Mouse (Mus musculus) activated CD4-positive, CD25-positive, alpha-beta regulatory T cell, adult 4 months (primary cell): Measurements from ENCODE around the gene Ptger3. TPM values are rescaled to one million over a fixed set of nuclear protein-coding genes. Genes with fewer than 3 reads are reported as not detected.

Experiments
- ATAC-seq: one replicate; pipeline ENCODE4 v1.8.0; 2017
- polyA plus RNA-seq, 2 experiments: library from polyadenylated mRNA; unstranded; fragments of 100-300 nt; shearing (Covaris generic); gene quantifications; one replicate each; pipeline ENCODE4 v1.2.1; 2017

The Ptger3 gene
- polyA plus RNA-seq = under 1 TPM in 1 of 2 experiments, not detected in 1; 0.56 TPM

GRCm38 (mm10) chr3:157566725-157567565, at the start of gene Ptger3:
Gene Ptger3, plus strand, starts transcription at chr3:157566892.
- ATAC-seq = peak; percentile 22

- no peak for ATAC-seq
Observed at GRCm38 (mm10) chr3:157517992-157518391, 48.7 kb upstream of the Ptger3 start.

GRCm38 (mm10) chr3:157520433-157520832, 46.3 kb upstream of the Ptger3 start:
- no peak for ATAC-seq

- no peak for ATAC-seq
Observed at GRCm38 (mm10) chr3:157523834-157524233, 42.9 kb upstream of the Ptger3 start.

- no peak for ATAC-seq
Observed at GRCm38 (mm10) chr3:157531585-157531984, 35.1 kb upstream of the Ptger3 start.

GRCm38 (mm10) chr3:157533964-157534785, 32.5 kb upstream of the Ptger3 start, which contains the start of gene Zranb2:
Gene Zranb2, plus strand, starts transcription at chr3:157534160.
- peak; percentile 87 for ATAC-seq

- ATAC-seq = peak; percentile 27
Observed at GRCm38 (mm10) chr3:157534786-157535415, 31.8 kb upstream of the Ptger3 start.

- ATAC-seq = no peak
Observed at GRCm38 (mm10) chr3:157549323-157549722, 17.4 kb upstream of the Ptger3 start.

GRCm38 (mm10) chr3:157549758-157550600, 16.7 kb upstream of the Ptger3 start:
- ATAC-seq = no peak

GRCm38 (mm10) chr3:157565196-157565595, 1.5 kb upstream of the Ptger3 start:
- ATAC-seq = peak; percentile 48

- ATAC-seq = no peak
Observed at GRCm38 (mm10) chr3:157567566-157568132, 957 bp downstream of the Ptger3 start.

- peak; percentile 90 for ATAC-seq
Observed at GRCm38 (mm10) chr3:157572011-157572410, 5.3 kb downstream of the Ptger3 start.

GRCm38 (mm10) chr3:157575441-157576342, 9.0 kb downstream of the Ptger3 start:
- ATAC-seq = no peak

GRCm38 (mm10) chr3:157576343-157576722, 9.6 kb downstream of the Ptger3 start:
- no peak for ATAC-seq

GRCm38 (mm10) chr3:157576862-157577261, 10.2 kb downstream of the Ptger3 start:
- ATAC-seq = no peak

GRCm38 (mm10) chr3:157578469-157579170, 11.9 kb downstream of the Ptger3 start:
- ATAC-seq = no peak

- no peak for ATAC-seq
Observed at GRCm38 (mm10) chr3:157579376-157579775, 12.7 kb downstream of the Ptger3 start.

GRCm38 (mm10) chr3:157580299-157580698, 13.6 kb downstream of the Ptger3 start:
- no peak for ATAC-seq

- no peak for ATAC-seq
Observed at GRCm38 (mm10) chr3:157581755-157582154, 15.1 kb downstream of the Ptger3 start.
